Mouse (Mus musculus): ENCODE results near the gene Vegfb. TPM values are rescaled to one million over a fixed set of nuclear protein-coding genes. Genes with fewer than 3 reads are reported as not detected.

Vegfb gene
- polyA plus RNA-seq, 1 experiment from 2014 or later: 60.9 TPM

DNA sequence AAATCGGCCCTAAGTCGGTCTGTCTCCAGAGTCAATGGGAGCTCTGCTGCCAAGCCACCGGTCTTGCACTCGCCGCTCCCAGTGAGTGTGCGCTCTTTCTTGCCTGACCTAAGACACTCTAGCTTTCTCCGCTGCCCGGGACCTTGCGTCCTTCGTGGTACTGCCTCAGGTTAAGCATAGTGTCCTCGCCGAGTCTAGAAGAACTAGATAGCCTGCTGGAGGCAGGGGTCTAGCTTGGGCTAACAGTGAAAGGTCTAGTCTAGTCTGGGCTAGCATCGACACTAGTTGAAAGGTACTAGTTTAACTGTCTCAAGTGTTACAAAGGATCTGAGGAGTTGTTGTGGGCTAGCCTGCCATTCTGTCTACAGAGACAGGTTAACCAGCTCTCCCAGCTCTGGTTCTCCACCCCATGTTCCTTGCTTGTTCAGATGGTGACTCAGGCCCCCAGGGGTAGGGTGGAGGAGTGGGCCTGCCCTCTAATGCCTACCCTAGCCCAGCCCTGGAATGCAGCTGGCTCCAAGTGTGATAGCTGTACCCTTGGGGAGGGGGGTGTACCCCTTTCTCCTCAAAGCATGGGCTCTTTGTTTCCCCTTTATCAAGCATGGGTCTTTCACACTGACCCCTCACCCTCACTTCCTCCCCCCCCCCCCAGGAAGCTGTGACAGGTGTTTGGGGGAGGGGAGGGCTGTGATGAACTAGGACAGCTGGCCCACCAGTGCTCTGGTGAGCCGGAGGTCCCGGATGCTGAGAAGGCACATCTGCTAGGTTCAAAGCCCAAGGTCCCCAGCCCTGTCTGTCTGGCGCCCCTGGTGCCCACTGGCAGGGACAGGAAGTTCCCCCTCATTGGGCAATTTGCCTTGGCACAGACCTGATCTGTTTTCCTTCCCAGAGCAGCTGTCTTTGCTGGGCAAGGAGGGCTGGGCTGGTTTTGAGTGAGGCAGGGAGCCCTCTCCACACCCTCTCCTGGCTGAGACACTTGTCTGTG is 11.6 kb downstream of the Vegfb start, which contains the start of gene Plcb3:
Plcb3 (minus strand) TSS at position 934 of the 985 bp plus-strand sequence.
- WGBS: under 1% methylated on average over 16 of the region's 16 CpGs
- Histone ChIP-seq H3K36me3 (ENCODE audit: control insufficient read depth, insufficient read depth, low read length) (peaks cover 14% of the 10 kb centered on the region), H3K9ac (replicated peaks; ENCODE audit: low read depth, low read length) (peak within 1 kb of the TSS; percentile 81), H3K4me1 (ENCODE audit: control insufficient read depth, insufficient read depth, low read length) (peaks cover 30% of the 10 kb centered on the region), H3K27me3 (ENCODE audit: control insufficient read depth, insufficient read depth, low read length) (no peaks in the 10 kb centered on the region), H3K27ac (ENCODE audit: low read depth, low read length) (peak within 1 kb of the TSS; percentile 92), H3K4me3 (ENCODE audit: low read depth, low read length) (peak within 1 kb of the TSS; percentile 78), H3K4me2 (ENCODE audit: low read depth, low read length) (peak within 1 kb of the TSS; percentile 90), H3K9me3 (ENCODE audit: control insufficient read depth, low read length) (no peaks in the 10 kb centered on the region)
- no peak for ATAC-seq (ENCODE audit: low read depth)

GRCm38 (mm10) chr19:6974211-6975205 is 12.9 kb downstream of the Vegfb start, which contains the start of gene Ppp1r14b:
Gene Ppp1r14b (plus strand): TSS chr19:6974968.
- 2% methylated on average over 65 of the region's 84 CpGs for WGBS
- H3K27ac ChIP-seq (ENCODE audit: low read depth, low read length): peak within 1 kb of the TSS; percentile 92
- H3K36me3 ChIP-seq (ENCODE audit: control insufficient read depth, insufficient read depth, low read length): peaks cover 14% of the 10 kb centered on the region
- peak within 1 kb of the TSS; percentile 78 for H3K4me3 ChIP-seq (ENCODE audit: low read depth, low read length)
- H3K27me3 ChIP-seq (ENCODE audit: control insufficient read depth, insufficient read depth, low read length): no peaks in the 10 kb centered on the region
- no peaks in the 10 kb centered on the region for H3K9me3 ChIP-seq (ENCODE audit: control insufficient read depth, low read length)
- peak within 1 kb of the TSS; percentile 81 for H3K9ac ChIP-seq (replicated peaks; ENCODE audit: low read depth, low read length)
- peaks cover 34% of the 10 kb centered on the region for H3K4me1 ChIP-seq (ENCODE audit: control insufficient read depth, insufficient read depth, low read length)
- ATAC-seq (ENCODE audit: low read depth): peak; percentile 60
- peak within 1 kb of the TSS; percentile 90 for H3K4me2 ChIP-seq (ENCODE audit: low read depth, low read length)

- Histone ChIP-seq H3K27me3 (ENCODE audit: control insufficient read depth, insufficient read depth, low read length) (no peaks in the 10 kb centered on the region; the same call in 1 of the 2 replicates), H3K27ac (ENCODE audit: low read depth, low read length) (peak overlapping the region; percentile 92; the same call in 1 of the 2 replicates), H3K4me2 (ENCODE audit: low read depth, low read length) (peak overlapping the region; percentile 57), H3K36me3 (ENCODE audit: control insufficient read depth, insufficient read depth, low read length) (peaks cover 14% of the 10 kb centered on the region), H3K4me1 (ENCODE audit: control insufficient read depth, insufficient read depth, low read length) (peaks cover 26% of the 10 kb centered on the region), H3K9ac (replicated peaks; ENCODE audit: low read depth, low read length) (peak overlapping the region; percentile 81; the same call in 1 of the 2 replicates), H3K9me3 (ENCODE audit: control insufficient read depth, low read length) (no peaks in the 10 kb centered on the region), H3K4me3 (ENCODE audit: low read depth, low read length) (peak overlapping the region; percentile 78)
- no peak for ATAC-seq (ENCODE audit: low read depth)
- WGBS: 33% methylated on average over 12 of the region's 12 CpGs
Measured at GRCm38 (mm10) chr19:6973581-6974190, 13.8 kb downstream of the Vegfb start.

DNA sequence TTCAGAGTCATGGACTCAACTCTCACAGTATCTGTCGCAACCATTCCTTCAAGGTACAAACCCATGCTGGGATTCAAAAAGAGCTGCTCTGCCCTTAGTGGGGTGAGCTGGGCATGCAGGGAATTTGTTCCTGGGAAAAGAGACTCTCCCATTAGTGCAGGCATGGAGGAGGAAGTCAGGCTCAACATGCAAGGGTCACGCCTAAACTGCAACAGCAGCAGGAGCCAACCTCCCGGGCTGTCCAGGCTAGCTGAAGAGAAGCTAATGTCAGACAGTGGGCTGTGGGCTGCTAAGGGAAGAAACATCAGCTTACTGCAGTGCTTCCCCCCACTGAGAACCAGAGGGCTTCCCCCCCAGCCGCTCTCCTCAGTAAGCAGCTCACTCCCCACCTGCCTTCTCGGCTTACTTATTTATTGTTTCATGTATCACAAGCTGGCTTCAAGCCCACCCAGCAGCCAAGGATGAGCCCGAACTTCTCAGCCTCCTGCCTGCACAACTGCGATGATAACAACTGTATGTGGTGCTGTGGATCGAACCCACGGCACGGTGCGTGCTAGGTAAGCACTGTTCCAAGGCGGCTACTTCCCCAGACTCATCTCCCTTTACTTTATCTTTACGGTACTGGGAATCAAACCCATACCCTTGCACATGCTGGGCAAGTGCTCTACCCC is 15.1 kb downstream of the Vegfb start:
- H3K36me3 ChIP-seq (ENCODE audit: control insufficient read depth, insufficient read depth, low read length): peaks cover 2% of the 10 kb centered on the region
- ATAC-seq (ENCODE audit: low read depth): no peak
- H3K4me1 ChIP-seq (ENCODE audit: control insufficient read depth, insufficient read depth, low read length): peaks cover 18% of the 10 kb centered on the region
- no peaks in the 10 kb centered on the region for H3K9me3 ChIP-seq (ENCODE audit: control insufficient read depth, low read length)
- H3K27ac ChIP-seq (ENCODE audit: low read depth, low read length): no peak overlapping the region
- no peak overlapping the region for H3K4me3 ChIP-seq (ENCODE audit: low read depth, low read length)
- H3K9ac ChIP-seq (replicated peaks; ENCODE audit: low read depth, low read length): no peak overlapping the region
- H3K27me3 ChIP-seq (ENCODE audit: control insufficient read depth, insufficient read depth, low read length): no peaks in the 10 kb centered on the region; the same call in 1 of the 2 replicates
- H3K4me2 ChIP-seq (ENCODE audit: low read depth, low read length): no peak overlapping the region
- WGBS: 78% methylated on average over 13 of the region's 13 CpGs

- no peak overlapping the region for H3K4me2 ChIP-seq (ENCODE audit: low read depth, low read length)
- peaks cover 12% of the 10 kb centered on the region for H3K4me1 ChIP-seq (ENCODE audit: control insufficient read depth, insufficient read depth, low read length)
- H3K4me3 ChIP-seq (ENCODE audit: low read depth, low read length): no peak overlapping the region
- no peak overlapping the region for H3K9ac ChIP-seq (replicated peaks; ENCODE audit: low read depth, low read length)
- 24% methylated on average over 6 of the region's 6 CpGs for WGBS
- no peaks in the 10 kb centered on the region for H3K36me3 ChIP-seq (ENCODE audit: control insufficient read depth, insufficient read depth, low read length)
- no peak for ATAC-seq (ENCODE audit: low read depth)
- H3K27me3 ChIP-seq (ENCODE audit: control insufficient read depth, insufficient read depth, low read length): no peaks in the 10 kb centered on the region; the same call in 1 of the 2 replicates
- H3K9me3 ChIP-seq (ENCODE audit: control insufficient read depth, low read length): no peaks in the 10 kb centered on the region
- H3K27ac ChIP-seq (ENCODE audit: low read depth, low read length): no peak overlapping the region
Measured at GRCm38 (mm10) chr19:6971644-6972043, 15.8 kb downstream of the Vegfb start.

DNA sequence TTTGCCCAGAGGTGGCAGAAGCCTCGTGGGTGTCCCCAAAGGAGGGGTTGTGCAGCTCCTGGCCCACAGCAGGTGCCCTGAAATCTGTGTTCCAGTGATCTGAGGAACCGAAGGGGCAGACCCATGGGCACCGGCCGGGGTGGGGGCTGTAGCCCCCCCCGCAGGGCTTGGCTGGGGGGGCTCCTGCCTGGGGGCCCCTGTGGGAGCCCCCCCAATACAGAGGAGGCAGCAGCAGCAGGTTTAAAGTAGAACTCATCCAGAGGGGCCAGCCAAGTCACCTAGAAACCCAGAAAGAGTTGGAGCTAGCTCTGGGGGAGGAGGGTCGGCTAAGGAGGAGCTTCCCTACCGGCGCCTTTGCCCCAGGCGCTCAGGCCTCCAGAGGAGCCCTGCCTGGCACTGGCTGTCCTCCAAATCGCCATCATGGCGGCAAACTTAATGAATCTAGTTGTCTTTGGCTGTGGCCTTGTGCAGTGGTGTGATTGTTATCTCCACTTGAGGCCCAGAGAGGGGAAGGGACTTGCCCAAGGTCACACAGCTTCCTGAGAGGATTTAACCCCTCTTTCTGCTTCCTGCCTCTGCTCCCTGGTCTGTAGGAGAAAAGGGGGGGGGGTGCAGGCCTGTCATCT is 16.9 kb downstream of the Vegfb start:
- H3K9ac ChIP-seq (replicated peaks; ENCODE audit: low read depth, low read length): no peak overlapping the region
- no peaks in the 10 kb centered on the region for H3K9me3 ChIP-seq (ENCODE audit: control insufficient read depth, low read length)
- ATAC-seq (ENCODE audit: low read depth): no peak
- peak overlapping the region; percentile 41 for H3K4me2 ChIP-seq (ENCODE audit: low read depth, low read length)
- no peak overlapping the region for H3K4me3 ChIP-seq (ENCODE audit: low read depth, low read length)
- no peaks in the 10 kb centered on the region; the same call in 1 of the 2 replicates for H3K27me3 ChIP-seq (ENCODE audit: control insufficient read depth, insufficient read depth, low read length)
- no peaks in the 10 kb centered on the region for H3K36me3 ChIP-seq (ENCODE audit: control insufficient read depth, insufficient read depth, low read length)
- peaks cover 9% of the 10 kb centered on the region; the same call in 1 of the 2 replicates for H3K4me1 ChIP-seq (ENCODE audit: control insufficient read depth, insufficient read depth, low read length)
- H3K27ac ChIP-seq (ENCODE audit: low read depth, low read length): no peak overlapping the region
- WGBS: 15% methylated on average over 11 of the region's 11 CpGs

DNA sequence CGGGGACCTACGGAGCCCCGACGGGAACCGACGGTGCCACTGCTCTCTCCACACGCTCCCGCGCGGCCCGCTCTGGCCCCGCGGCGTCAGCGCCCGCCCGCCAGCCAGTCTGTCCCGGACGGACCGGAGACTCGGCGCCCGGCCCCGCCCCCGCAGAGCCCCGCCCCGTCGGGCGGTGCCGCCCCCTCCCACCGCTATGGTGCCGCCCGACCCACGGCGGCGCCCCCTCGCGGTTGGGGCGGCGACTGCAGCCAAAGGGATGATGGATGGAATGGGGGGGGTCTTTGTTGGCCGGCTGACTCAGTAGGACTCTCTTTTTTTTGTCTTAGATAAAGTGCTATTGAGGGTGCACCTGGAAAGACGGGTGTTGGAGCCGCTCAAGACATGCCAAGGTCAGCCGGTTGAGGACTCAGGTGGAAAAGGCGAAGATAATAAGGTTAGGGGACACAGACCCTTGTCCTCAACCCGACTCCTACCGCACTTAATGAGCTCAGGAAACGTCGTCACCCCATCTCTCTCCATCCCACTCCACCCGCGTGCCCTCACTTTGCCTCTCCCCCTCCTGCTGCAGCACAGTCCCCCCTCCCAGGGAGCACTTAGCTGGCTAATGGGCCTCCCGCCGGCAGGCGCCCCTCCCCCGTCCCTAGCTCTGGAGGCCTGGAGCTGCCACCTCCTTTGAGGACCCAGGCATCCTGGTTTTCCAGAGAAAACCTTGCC is 17.6 kb downstream of the Vegfb start:
- no peaks in the 10 kb centered on the region; the same call in 1 of the 2 replicates for H3K27me3 ChIP-seq (ENCODE audit: control insufficient read depth, insufficient read depth, low read length)
- H3K4me2 ChIP-seq (ENCODE audit: low read depth, low read length): peak overlapping the region; percentile 41
- H3K9ac ChIP-seq (replicated peaks; ENCODE audit: low read depth, low read length): 0 out of 2 replicates have a peak overlapping the region, but pooled peaks have one; percentile 4
- H3K27ac ChIP-seq (ENCODE audit: low read depth, low read length): no peak overlapping the region
- peak overlapping the region; percentile 25 for H3K4me3 ChIP-seq (ENCODE audit: low read depth, low read length)
- under 1% methylated on average over 50 of the region's 55 CpGs for WGBS
- no peaks in the 10 kb centered on the region for H3K36me3 ChIP-seq (ENCODE audit: control insufficient read depth, insufficient read depth, low read length)
- H3K9me3 ChIP-seq (ENCODE audit: control insufficient read depth, low read length): no peaks in the 10 kb centered on the region
- 0 out of 2 replicates have a peak, but pooled peaks have one; percentile 9 for ATAC-seq (ENCODE audit: low read depth)
- H3K4me1 ChIP-seq (ENCODE audit: control insufficient read depth, insufficient read depth, low read length): peaks cover 9% of the 10 kb centered on the region; the same call in 1 of the 2 replicates
